Mouse (Mus musculus) forebrain, embryonic 10.5 days (tissue): ENCODE data around the gene Olfr765. TPM values are rescaled to one million over a fixed set of nuclear protein-coding genes. Genes with fewer than 3 reads are reported as not detected.
A peak's percentile ranks its signal among the peaks of the same experiment; 100 is the strongest.
"Not testable (repeated sequence)": the region's sequence is repeated elsewhere in the genome, so short reads cannot be mapped to it uniquely, and the experiment has no call there.

ENCODE experiments used
- DNase-seq: peaks from one replicate; pipeline ENCODE4 v3.0.0-alpha.2; 2017; ENCODE audit warnings: low spot score; ENCODE audit errors: extremely low spot score
- H3K27ac ChIP-seq: fragments of 300-500 bp; sonication (generic); 2 replicates; pipeline ENCODE4 v1.5.1; 2016; ENCODE audit warnings: mild to moderate bottlenecking
- H3K27me3 ChIP-seq: fragments of 300-500 bp; sonication (generic); 2 replicates; pipeline ENCODE4 v1.6.1; 2016; ENCODE audit warnings: mild to moderate bottlenecking; ENCODE audit not compliant: poor library complexity, severe bottlenecking
- H3K36me3 ChIP-seq: fragments of 300-500 bp; sonication (generic); replicated peaks from 2 replicates; pipeline ENCODE4 v1.6.1; 2016; ENCODE audit warnings: mild to moderate bottlenecking, moderate library complexity
- H3K4me1 ChIP-seq: fragments of 300-500 bp; sonication (generic); 2 replicates; pipeline ENCODE4 v1.6.1; 2016
- H3K4me3 ChIP-seq: fragments of 300-500 bp; sonication (generic); 2 replicates; pipeline ENCODE4 v1.5.1; 2016; ENCODE audit warnings: mild to moderate bottlenecking, moderate library complexity
- H3K9me3 ChIP-seq: fragments of 300-500 bp; sonication (generic); 2 replicates; pipeline ENCODE4 v1.6.1; 2016; ENCODE audit warnings: mild to moderate bottlenecking, moderate library complexity
- WGBS: fragments of 180-500 bp; shearing (Covaris S2); methylation state at CpG from one replicate; pipeline ENCODE4 v1.1.7; 2016; 5-methylcytosine and 5-hydroxymethylcytosine counted together
- polyA plus RNA-seq: library from polyadenylated mRNA; unstranded; fragments of >200 nt; fragmentation: Nextera tagmentation; extraction: Ambion mirVana; gene quantifications from 2 replicates; pipeline ENCODE4 v1.2.1, GENCODE M21; 2016

Olfr765 gene
- not detected in 2 replicates for polyA plus RNA-seq

- not testable (repeated sequence) for H3K36me3 ChIP-seq, H3K4me1 ChIP-seq, H3K9me3 ChIP-seq, DNase-seq, H3K27me3 ChIP-seq, H3K4me3 ChIP-seq, H3K27ac ChIP-seq
Measured at GRCm38 (mm10) chr10:129049898-129050297, at the start of gene Olfr765. Gene Olfr765, minus strand, starts transcription at chr10:129049998.

- Histone ChIP-seq H3K27me3 (no peaks in the 10 kb centered on the region), H3K27ac (no peak within 1 kb of the TSS), H3K4me1 (no peaks in the 10 kb centered on the region), H3K36me3 (no peaks in the 10 kb centered on the region), H3K4me3 (no peak within 1 kb of the TSS), H3K9me3 (no peaks in the 10 kb centered on the region)
- no peak for DNase-seq
- 81% methylated on average over 1 of the region's 1 CpGs for WGBS
Measured at GRCm38 (mm10) chr10:129099275-129099674, 49.5 kb upstream of the Olfr765 start, which contains the start of gene Olfr768. Gene Olfr768, minus strand, starts transcription at chr10:129099375.

GRCm38 (mm10) chr10:129082810-129083209, 33.0 kb upstream of the Olfr765 start, which contains the start of gene Olfr767:
Gene Olfr767, minus strand, starts transcription at chr10:129082910.
- not testable (repeated sequence) for DNase-seq, H3K27ac ChIP-seq, H3K4me1 ChIP-seq

GRCm38 (mm10) chr10:129068877-129069276, 19.1 kb upstream of the Olfr765 start, which contains the start of gene Olfr766-ps1:
Gene Olfr766-ps1, minus strand, starts transcription at chr10:129068977.
- WGBS = 90% methylated on average over 2 of the region's 2 CpGs

More at GRCm38 (mm10) chr10:129082810-129083209, 33.0 kb upstream of the Olfr765 start, which contains the start of gene Olfr767:
- not testable (repeated sequence) for H3K9me3 ChIP-seq, H3K4me3 ChIP-seq, H3K36me3 ChIP-seq, H3K27me3 ChIP-seq

GRCm38 (mm10) chr10:129039796-129040195, 10.0 kb downstream of the Olfr765 start, which contains the start of gene Olfr764-ps1:
Gene Olfr764-ps1, minus strand, starts transcription at chr10:129039896.
- no peaks in the 10 kb centered on the region; the same call in 1 of the 2 replicates for H3K9me3 ChIP-seq
- no peaks in the 10 kb centered on the region for H3K36me3 ChIP-seq
- no peak within 1 kb of the TSS for H3K4me3 ChIP-seq
- H3K27ac ChIP-seq = no peak within 1 kb of the TSS
- WGBS = 83% methylated on average over 3 of the region's 3 CpGs
- DNase-seq = no peak
- H3K4me1 ChIP-seq = no peaks in the 10 kb centered on the region
- H3K27me3 ChIP-seq = no peaks in the 10 kb centered on the region

More at GRCm38 (mm10) chr10:129068877-129069276, 19.1 kb upstream of the Olfr765 start, which contains the start of gene Olfr766-ps1:
- Histone ChIP-seq H3K27ac (no peak within 1 kb of the TSS), H3K27me3 (no peaks in the 10 kb centered on the region), H3K4me1 (no peaks in the 10 kb centered on the region), H3K9me3 (no peaks in the 10 kb centered on the region), H3K4me3 (no peak within 1 kb of the TSS), H3K36me3 (no peaks in the 10 kb centered on the region)
- DNase-seq = no peak

GRCm38 (mm10) chr10:129028343-129028742, 21.5 kb downstream of the Olfr765 start:
- H3K27ac ChIP-seq = no peak overlapping the region
- no peaks in the 10 kb centered on the region for H3K36me3 ChIP-seq
- H3K9me3 ChIP-seq = no peaks in the 10 kb centered on the region
- no peak for DNase-seq
- 87% methylated on average over 2 of the region's 2 CpGs for WGBS
- H3K27me3 ChIP-seq = no peaks in the 10 kb centered on the region
- H3K4me1 ChIP-seq = no peaks in the 10 kb centered on the region
- no peak overlapping the region for H3K4me3 ChIP-seq

- no peaks in the 10 kb centered on the region for H3K9me3 ChIP-seq
- no peak overlapping the region for H3K27ac ChIP-seq
- H3K36me3 ChIP-seq = no peaks in the 10 kb centered on the region
- H3K27me3 ChIP-seq = no peaks in the 10 kb centered on the region
- H3K4me1 ChIP-seq = no peaks in the 10 kb centered on the region
- H3K4me3 ChIP-seq = no peak overlapping the region
- WGBS = 62% methylated on average over 3 of the region's 3 CpGs
- peak; percentile 56 for DNase-seq
Measured at GRCm38 (mm10) chr10:129026018-129026662, 23.7 kb downstream of the Olfr765 start.

- no peak overlapping the region for H3K4me3 ChIP-seq
- DNase-seq = no peak
- H3K27ac ChIP-seq = no peak overlapping the region
Measured at GRCm38 (mm10) chr10:129023319-129023718, 26.5 kb downstream of the Olfr765 start.

GRCm38 (mm10) chr10:129014477-129014876, 35.3 kb downstream of the Olfr765 start:
- Histone ChIP-seq H3K36me3 (no peaks in the 10 kb centered on the region), H3K4me3 (no peak overlapping the region), H3K9me3 (no peaks in the 10 kb centered on the region), H3K27me3 (no peaks in the 10 kb centered on the region), H3K4me1 (no peaks in the 10 kb centered on the region), H3K27ac (no peak overlapping the region)
- no peak for DNase-seq

More at GRCm38 (mm10) chr10:129023319-129023718, 26.5 kb downstream of the Olfr765 start:
- H3K4me1 ChIP-seq = no peaks in the 10 kb centered on the region
- H3K9me3 ChIP-seq = no peaks in the 10 kb centered on the region
- H3K36me3 ChIP-seq = no peaks in the 10 kb centered on the region
- no peaks in the 10 kb centered on the region for H3K27me3 ChIP-seq

GRCm38 (mm10) chr10:129011511-129011910, 38.3 kb downstream of the Olfr765 start:
- not testable (repeated sequence) for H3K9me3 ChIP-seq, H3K4me3 ChIP-seq, H3K27ac ChIP-seq, H3K36me3 ChIP-seq, H3K4me1 ChIP-seq, H3K27me3 ChIP-seq, DNase-seq
- 67% methylated on average over 2 of the region's 5 CpGs for WGBS

- Histone ChIP-seq H3K27me3 (no peaks in the 10 kb centered on the region), H3K4me1 (no peaks in the 10 kb centered on the region), H3K27ac (no peak within 1 kb of the TSS), H3K4me3 (no peak within 1 kb of the TSS), H3K36me3 (no peaks in the 10 kb centered on the region), H3K9me3 (no peaks in the 10 kb centered on the region; the same call in 1 of the 2 replicates)
- WGBS = 81% methylated on average over 2 of the region's 2 CpGs
- no peak for DNase-seq
Measured at GRCm38 (mm10) chr10:129010288-129010841, 39.4 kb downstream of the Olfr765 start, which contains the start of gene Olfr763. Gene Olfr763, plus strand, starts transcription at chr10:129010791.

GRCm38 (mm10) chr10:129004032-129004920, 45.5 kb downstream of the Olfr765 start:
- H3K9me3 ChIP-seq = no peaks in the 10 kb centered on the region; the same call in 1 of the 2 replicates
- no peaks in the 10 kb centered on the region for H3K36me3 ChIP-seq
- 75% methylated on average over 14 of the region's 14 CpGs for WGBS
- no peaks in the 10 kb centered on the region for H3K27me3 ChIP-seq
- no peak overlapping the region for H3K27ac ChIP-seq
- no peak overlapping the region for H3K4me3 ChIP-seq
- DNase-seq = no peak
- no peaks in the 10 kb centered on the region for H3K4me1 ChIP-seq
